Mouse (Mus musculus) left cerebral cortex, postnatal 36 days (tissue): ENCODE measurements at regions not wholly inside any gene's neighbourhood (a gene's known extent, or its start where the extent isn't known, plus 50 kb on each side); places are given as distances from the start of the nearest gene placed in this dataset.

Source experiments
- DNase-seq, 2 experiments: peaks; one replicate each; pipeline ENCODE4 v3.0.0; 2021 to 2022; ENCODE audit warnings: low spot score in 2 of 2, mixed read lengths in 1 of 2
- intact Hi-C: fragments of 180-260 bp; cut with DNase I; formaldehyde crosslinking; loops from one replicate; pipeline ENCODE4 v1.15.1; 2025

- no peak for DNase-seq
- intact Hi-C loops, result no loop called here
Observed at GRCm38 (mm10) chr3:37916281-37916680, 192.0 kb upstream of the Gm5148 start.

DNA sequence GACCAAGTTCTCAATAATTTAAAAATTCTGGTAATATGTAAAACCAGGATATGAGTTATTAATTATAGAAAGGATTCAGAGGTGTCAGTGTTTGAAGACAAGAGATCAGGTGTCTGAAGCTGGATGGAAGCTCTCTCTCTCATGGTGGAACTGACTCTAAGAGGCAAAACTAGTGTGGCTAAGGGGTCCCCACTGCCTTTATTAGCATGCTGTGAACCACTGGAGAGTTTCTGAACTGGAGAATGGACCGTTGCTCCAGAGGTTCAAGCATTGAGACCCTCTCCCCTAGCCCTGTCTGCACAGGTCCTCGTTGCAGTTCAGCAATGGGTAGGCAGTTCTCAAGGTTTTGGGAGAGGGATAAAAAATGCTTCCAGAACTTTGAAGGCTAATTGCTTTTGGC is 191.4 kb upstream of the Gm5148 start:
- DNase-seq, result no peak
- intact Hi-C loops, result no loop called here

DNA sequence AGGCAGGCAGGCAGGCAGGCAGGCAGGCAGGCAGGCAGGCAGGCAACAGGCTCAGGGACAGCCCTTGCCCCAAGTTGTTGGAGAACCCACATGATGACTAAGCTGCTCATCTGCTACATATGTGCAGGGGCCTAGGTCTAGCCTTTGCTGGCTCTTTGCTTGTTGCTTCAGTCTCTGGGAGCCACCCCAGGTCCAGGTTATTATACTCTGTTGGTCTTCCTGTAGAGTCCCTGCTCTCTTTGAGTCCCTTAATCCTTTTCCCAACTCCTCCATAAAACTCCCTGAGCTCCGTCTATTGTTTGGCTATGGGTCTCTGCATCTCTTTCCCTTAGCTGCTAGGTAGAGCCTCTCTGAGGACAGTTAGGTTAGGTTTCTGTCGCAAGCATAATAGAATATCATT is 189.8 kb upstream of the Gm5148 start:
- no peak for DNase-seq
- intact Hi-C loops, result no loop called here

DNA sequence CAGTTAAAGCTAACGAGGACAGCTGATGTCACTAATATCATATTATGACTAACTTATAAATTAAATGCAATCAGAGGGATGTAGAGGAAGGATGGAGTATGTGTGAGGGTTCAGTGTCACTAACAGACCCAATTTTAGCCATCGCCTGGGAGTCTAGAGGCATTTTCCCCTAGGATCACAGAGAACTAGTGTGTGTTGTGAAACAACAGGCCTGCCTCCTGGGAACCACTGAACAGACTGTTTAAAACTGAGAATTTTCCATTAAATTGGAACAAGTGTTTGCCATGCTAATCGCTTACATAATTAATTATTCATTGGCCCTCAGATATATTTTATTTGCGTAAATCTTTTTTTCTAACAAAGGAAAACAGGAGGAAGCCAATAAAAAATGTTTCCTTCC is 185.5 kb upstream of the Gm5148 start:
- intact Hi-C loops, result no loop called here
- DNase-seq, result no peak

DNA sequence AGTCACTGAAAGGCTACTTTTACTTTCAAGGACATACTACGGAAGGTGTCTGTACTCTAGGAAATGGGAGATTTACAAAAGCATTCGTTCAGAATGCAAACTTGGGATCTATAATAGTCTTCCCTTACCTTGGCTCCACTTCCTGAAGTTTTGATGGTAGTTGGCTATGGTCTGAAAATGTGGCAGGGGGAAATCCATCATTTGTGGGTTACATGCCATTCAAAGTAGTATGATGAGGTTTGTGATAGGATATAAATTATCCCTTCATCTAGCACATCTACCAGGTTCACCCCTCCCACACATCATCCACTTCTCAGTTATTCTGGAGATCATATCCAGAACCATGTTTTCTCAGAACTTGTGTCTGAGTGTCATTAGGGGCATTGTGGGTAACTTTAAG is 184.7 kb upstream of the Gm5148 start:
- no peak for DNase-seq
- intact Hi-C loops, result no loop called here

DNA sequence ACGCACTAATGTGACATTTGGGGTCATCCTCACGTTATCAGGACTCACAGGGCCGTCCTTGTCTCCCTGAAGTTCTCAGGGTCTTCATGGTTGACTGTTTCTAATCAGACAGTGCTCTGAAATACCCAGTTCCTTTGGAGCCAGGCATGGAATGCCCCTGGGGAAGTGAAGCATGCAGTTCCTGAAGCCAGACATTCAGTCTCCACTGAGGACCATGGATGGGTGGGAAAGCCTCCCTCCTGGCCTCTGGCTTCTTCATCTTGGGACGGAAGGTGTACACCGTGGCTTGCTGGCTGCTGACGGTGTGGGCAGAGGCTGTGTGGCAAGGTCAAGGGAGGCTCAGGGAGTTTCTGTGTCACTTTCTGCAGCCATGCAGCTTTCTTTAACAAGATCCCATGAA is 184.2 kb upstream of the Gm5148 start:
- DNase-seq, result no peak
- intact Hi-C loops, result no loop called here

GRCm38 (mm10) chr3:37907432-37908088 is 183.3 kb upstream of the Gm5148 start:
- no peak for DNase-seq
- intact Hi-C loops, result no loop called here

GRCm38 (mm10) chr3:37906806-37907251 is 182.5 kb upstream of the Gm5148 start:
- intact Hi-C loops, result no loop called here
- DNase-seq, result no peak

DNA sequence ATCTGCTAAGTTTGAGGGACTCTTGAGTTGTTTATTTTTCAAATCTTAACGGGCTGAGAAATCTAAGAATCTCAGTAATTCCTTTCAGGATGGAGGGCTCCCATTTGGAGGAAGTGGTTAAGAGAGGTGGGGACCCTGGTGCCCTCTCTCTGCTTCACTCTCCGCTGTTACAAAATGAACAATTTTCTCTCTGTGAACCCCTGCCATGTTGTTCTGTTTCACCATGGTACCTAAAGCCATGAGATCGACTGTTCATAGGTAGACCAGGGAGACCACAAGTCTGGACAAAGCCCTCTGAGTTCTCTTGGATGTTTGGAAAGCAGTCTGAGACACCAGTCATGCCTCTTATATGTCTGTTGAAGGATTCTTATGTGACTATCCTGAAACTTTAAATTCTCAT is 179.9 kb upstream of the Gm5148 start:
- DNase-seq, result no peak
- intact Hi-C loops, result no loop called here

DNA sequence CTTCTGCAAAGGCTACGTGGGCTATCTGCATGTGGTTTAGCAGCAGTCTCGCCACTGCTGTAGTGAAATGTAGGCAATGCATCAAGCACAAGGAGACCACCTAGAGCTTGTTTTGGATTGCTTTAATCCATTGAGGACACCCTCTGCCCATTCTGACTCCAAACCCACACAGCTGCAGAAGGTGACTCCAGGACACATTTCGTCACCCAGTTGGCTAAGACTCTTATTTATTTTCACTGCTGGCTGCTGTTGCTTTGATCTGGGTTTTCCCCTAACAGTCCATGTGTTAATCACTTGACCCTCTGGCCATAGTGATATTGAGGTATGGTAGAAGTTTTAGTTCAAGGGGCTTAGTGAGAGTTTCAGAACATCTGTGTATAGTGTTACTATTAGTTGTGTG is 179.2 kb upstream of the Gm5148 start:
- intact Hi-C loops, result no loop called here
- no peak for DNase-seq

- intact Hi-C loops, result no loop called here
- no peak for DNase-seq
Observed at GRCm38 (mm10) chr3:37903021-37903420, 178.7 kb upstream of the Gm5148 start.

GRCm38 (mm10) chr3:37897392-37897791 is 173.1 kb upstream of the Gm5148 start:
- DNase-seq, result no peak
- intact Hi-C loops, result no loop called here

DNA sequence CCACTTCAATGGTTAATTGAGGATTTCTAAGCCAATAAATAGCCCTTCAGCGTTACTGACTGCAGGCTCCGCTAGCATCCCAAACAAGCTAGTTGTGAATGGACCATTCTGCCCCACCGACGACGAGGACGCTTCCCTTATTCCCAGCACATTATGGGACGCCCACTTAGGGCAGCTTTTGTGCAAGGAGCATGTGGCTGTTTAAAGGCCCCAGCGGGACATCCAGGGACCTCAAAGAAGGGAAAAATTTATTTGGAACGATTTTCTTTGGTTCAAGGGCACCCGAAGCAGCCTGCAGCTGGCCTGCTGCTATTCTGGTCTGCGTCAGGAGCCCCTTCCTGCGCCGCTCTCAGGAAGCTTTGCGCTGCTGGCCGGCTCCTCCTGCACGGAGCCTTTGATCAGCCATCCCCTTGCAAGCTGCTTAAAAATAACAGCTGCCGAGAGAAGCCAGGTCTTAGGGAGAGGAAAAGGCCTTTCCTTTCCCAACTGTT is 172.6 kb upstream of the Gm5148 start:
- DNase-seq, result peak; percentile 19 to 34
- intact Hi-C loops, result no loop called here

- no peak for DNase-seq
- intact Hi-C loops, result no loop called here
Observed at GRCm38 (mm10) chr3:37894599-37894998, 170.3 kb upstream of the Gm5148 start.

DNA sequence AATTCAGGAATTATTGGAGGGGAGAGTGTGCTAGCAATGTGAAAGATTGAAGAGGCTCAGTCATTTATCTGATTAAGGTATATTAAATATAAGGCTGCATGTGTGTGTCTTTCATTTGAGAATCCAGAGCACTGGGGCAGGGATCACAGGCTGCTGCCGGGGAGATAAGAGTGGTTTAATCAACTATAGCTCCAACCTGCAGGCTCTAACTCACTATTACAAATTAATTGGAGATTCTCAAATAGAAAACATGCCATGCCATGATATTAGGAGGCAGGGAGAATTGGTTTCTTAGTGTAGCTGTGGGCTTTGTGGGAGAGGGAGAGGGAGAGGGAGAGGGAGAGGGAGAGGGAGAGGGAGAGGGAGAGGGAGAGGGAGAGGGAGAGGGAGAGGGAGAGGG is 165.9 kb upstream of the Gm5148 start:
- DNase-seq, result no peak

GRCm38 (mm10) chr3:37888455-37888854 is 164.2 kb upstream of the Gm5148 start:
- DNase-seq, result no peak
- intact Hi-C loops, result no loop called here

More for the DNA sequence above, 165.9 kb upstream of the Gm5148 start:
- intact Hi-C loops, result no loop called here

DNA sequence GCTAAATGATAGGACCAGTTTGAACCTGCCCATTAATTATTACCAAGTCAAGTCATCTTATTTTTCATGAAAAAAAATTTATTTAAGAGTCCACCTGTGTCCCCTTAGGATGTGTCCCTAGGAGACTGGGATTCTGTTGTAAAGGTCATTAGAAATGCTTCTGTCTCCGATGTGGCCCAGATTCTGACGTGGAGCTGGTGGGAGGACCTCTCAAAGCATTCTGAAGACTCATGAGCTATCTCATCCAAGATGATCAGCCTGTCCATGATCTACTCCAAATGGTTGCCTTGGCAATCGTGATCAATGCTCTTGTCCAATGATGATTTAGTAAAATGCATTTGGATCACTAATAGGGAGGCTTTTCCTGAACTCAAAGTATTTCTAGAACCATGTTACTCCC is 163.4 kb upstream of the Gm5148 start:
- intact Hi-C loops, result no loop called here
- DNase-seq, result no peak

GRCm38 (mm10) chr3:37886705-37887454 is 162.6 kb upstream of the Gm5148 start:
- DNase-seq, result no peak
- intact Hi-C loops, result no loop called here

DNA sequence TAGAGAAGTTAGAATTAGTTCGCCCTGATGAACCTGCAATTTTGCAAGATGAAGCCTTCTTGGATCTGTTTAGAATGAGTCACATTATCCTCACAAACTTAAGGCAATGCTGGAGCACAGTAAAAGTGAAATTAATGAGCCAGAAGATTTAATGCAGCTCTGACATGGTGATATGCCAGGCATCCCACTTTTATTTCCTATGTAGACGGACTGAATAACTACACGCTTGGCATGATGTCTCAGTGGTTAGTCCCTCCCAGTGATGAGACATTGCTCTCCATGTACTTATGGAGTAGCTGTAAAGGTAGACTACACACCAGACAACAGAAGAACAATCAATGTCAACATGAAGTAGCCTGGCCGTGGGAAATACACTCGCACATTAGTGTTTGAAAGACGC is 161.5 kb upstream of the Gm5148 start:
- DNase-seq, result no peak
- intact Hi-C loops, result no loop called here

GRCm38 (mm10) chr3:37882417-37882816 is 158.1 kb upstream of the Gm5148 start:
- no peak for DNase-seq

GRCm38 (mm10) chr3:37881016-37881415 is 156.7 kb upstream of the Gm5148 start:
- no peak for DNase-seq
- intact Hi-C loops, result no loop called here

More at GRCm38 (mm10) chr3:37882417-37882816, 158.1 kb upstream of the Gm5148 start:
- intact Hi-C loops, result no loop called here
